Mouse (Mus musculus): ENCODE results near the gene Zcchc2.

GRCm38 (mm10) chr1:106013759-106014158 is 23.6 kb downstream of the Zcchc2 start:
- no peak for TF ChIP-seq GATA1 (IDR thresholded peaks at IDR 0.05; ENCODE audit: borderline replicate concordance, low read length)
- TF ChIP-seq FLI1 (IDR thresholded peaks at IDR 0.05; ENCODE audit: low read length) = no peak

Data from megakaryocyte, embryonic 14.5 days (primary cell).